Mouse (Mus musculus) urinary bladder, adult 2 months (tissue): ENCODE measurements around the gene Hivep1. TPM values are rescaled to one million over a fixed set of nuclear protein-coding genes. Genes with fewer than 3 reads are reported as not detected.

ENCODE experiments used
- DNase-seq: peaks from one replicate; pipeline ENCODE4 v3.0.0; 2022; ENCODE audit warnings: low spot score
- polyA plus RNA-seq: library from polyadenylated mRNA; depleted of rRNA; stranded (reverse); fragments of >200 nt; gene quantifications from 2 replicates; pipeline ENCODE4 v1.2.3, GENCODE M21; 2012; rRNA removed

The Hivep1 gene
- polyA plus RNA-seq, 1 experiment: 13.5 TPM

DNA sequence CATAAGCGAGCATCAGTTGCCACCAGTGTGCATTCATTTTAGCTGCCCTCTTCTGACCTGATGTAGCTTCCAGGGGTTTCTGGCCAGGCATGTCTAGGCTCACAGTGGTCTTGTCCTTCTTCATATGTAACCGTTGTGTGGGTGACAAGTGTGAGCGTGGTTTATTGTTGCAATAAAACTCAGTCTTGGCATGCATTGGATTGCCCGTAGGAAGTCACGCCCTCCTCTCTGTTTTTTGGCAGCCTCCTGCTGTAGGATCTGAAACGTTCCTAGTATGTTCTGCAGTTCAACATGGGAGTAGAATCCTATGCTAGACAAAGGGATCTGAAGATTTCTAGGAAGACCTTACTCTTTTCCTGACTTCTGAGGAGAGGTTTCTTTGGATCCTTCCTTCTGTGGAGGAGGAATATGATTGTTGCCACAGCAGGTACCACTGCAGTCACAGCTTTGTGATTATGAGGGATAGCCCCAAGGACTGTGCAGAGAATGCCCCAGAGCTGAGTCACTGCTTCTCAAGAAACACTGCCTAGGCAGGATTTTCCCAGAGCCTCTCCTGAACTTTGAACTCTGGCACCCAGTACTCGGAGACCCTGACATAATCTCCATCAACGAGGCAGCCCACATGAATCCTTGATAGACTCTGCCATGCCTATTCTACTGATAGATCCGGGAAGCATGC lies 182.1 kb downstream of the Hivep1 start:
- no peak for DNase-seq

DNA sequence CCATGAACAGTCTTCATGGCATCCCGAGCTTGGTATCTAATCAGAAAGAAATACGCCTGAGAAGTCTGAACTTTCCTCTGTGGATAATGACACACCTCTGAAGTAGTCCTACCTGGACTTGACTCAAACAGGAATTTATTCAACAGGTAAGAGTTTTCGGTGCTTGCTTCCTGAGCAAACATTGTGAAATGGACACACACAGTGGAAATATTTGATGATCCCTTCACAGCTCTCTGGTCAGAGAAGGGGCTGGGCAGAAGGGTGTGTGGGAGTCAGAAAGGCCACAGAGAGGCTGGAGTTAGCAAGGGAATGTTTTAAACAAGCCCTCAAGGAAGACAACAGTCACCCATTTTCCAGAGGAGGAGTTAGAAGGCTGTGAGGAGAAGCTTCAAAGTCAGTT lies 186.7 kb downstream of the Hivep1 start:
- DNase-seq: no peak

GRCm38 (mm10) chr13:42242131-42242530 lies 190.3 kb downstream of the Hivep1 start:
- DNase-seq: no peak

Other genes starting within 250 kb of the Hivep1 start
- gene Adtrp, start 204.3 kb upstream of the Hivep1 start, polyA plus RNA-seq: 16.6 and 23.3 TPM in 2 replicates
- 4.1 and 4.6 TPM in 2 replicates for gene Edn1, start 249.5 kb downstream of the Hivep1 start, polyA plus RNA-seq